Mouse (Mus musculus) G1E (cell line): ENCODE measurements around the gene Cisd2. TPM values are rescaled to one million over a fixed set of nuclear protein-coding genes. Genes with fewer than 3 reads are reported as not detected.
A peak's percentile ranks its signal among the peaks of the same experiment; 100 is the strongest.

ENCODE experiments used
- ATAC-seq: 2 replicates; pipeline ENCODE4 v1.8.0; 2016; ENCODE audit warnings: mild to moderate bottlenecking; ENCODE audit not compliant: insufficient number of reproducible peaks, poor library complexity, low FRiP score, severe bottlenecking; ENCODE audit errors: extremely low read depth
- DNase-seq: peaks from one replicate; pipeline ENCODE4 v3.0.0; 2012; ENCODE audit warnings: low spot score
- H3K27me3 ChIP-seq: 2 replicates; pipeline ENCODE4 v1.6.1; 2012; ENCODE audit warnings: mild to moderate bottlenecking, low read length, inconsistent platforms; ENCODE audit not compliant: insufficient read depth
- H3K36me3 ChIP-seq: replicated peaks from 2 replicates; pipeline ENCODE3; 2012; ENCODE audit warnings: mild to moderate bottlenecking, inconsistent platforms
- H3K4me1 ChIP-seq: 2 replicates; pipeline ENCODE4 v1.6.1; 2012; ENCODE audit warnings: low read depth, low read length, inconsistent platforms, mixed read lengths; ENCODE audit not compliant: insufficient read depth
- H3K4me3 ChIP-seq: 2 replicates; pipeline ENCODE4 v1.5.1; 2012; ENCODE audit warnings: low read depth, mild to moderate bottlenecking, inconsistent platforms, low read length, moderate library complexity, mixed read lengths
- H3K9me3 ChIP-seq: replicated peaks from 2 replicates; pipeline ENCODE4 v1.6.1; 2012; ENCODE audit warnings: inconsistent platforms
- CTCF ChIP-seq: IDR thresholded peaks from 2 replicates; pipeline ENCODE4 v1.5.1; 2012; ENCODE audit warnings: low read depth, low read length, inconsistent platforms, mixed read lengths
- GATA1 ChIP-seq: IDR thresholded peaks from 2 replicates; pipeline ENCODE4 v1.6.1; 2012; ENCODE audit warnings: borderline replicate concordance, low read length, inconsistent platforms, mixed read lengths
- GATA2 ChIP-seq: IDR thresholded peaks from 2 replicates; pipeline ENCODE4 v1.6.1; 2012; ENCODE audit warnings: low read depth, low read length, inconsistent platforms, borderline replicate concordance
- POLR2AphosphoS5 ChIP-seq: IDR thresholded peaks from 2 replicates; pipeline ENCODE4 v1.6.1; 2012; ENCODE audit warnings: low read depth, low read length, inconsistent platforms; ENCODE audit not compliant: insufficient replicate concordance
- TAL1 ChIP-seq: conservative IDR thresholded peaks from 2 replicates; pipeline ENCODE4 v1.6.1; 2012; ENCODE audit warnings: low read depth, low read length, inconsistent platforms, mixed read lengths
- polyA plus RNA-seq: library from polyadenylated mRNA; stranded (reverse); fragments of >175 nt; gene quantifications from 2 replicates; pipeline ENCODE4 v1.2.3, GENCODE M21; 2012
- total RNA-seq, 2 experiments: library from RNA; stranded (forward) in 1 of 2; stranded (reverse) in 1 of 2; fragments of 200-1000 nt in 1 of 2; fragments of >200 nt in 1 of 2; fragmentation: Nextera tagmentation in 1 of 2; gene quantifications; 2 replicates each; pipeline ENCODE4 v1.2.3; 2014 to 2017

The Cisd2 gene
- 42.9 and 43.1 TPM in 2 replicates for total RNA-seq (2014; fragmentation: Nextera tagmentation)
- 34.0 and 35.7 TPM in 2 replicates for total RNA-seq (2017)
- 16.9 and 18.3 TPM in 2 replicates for polyA plus RNA-seq

DNA sequence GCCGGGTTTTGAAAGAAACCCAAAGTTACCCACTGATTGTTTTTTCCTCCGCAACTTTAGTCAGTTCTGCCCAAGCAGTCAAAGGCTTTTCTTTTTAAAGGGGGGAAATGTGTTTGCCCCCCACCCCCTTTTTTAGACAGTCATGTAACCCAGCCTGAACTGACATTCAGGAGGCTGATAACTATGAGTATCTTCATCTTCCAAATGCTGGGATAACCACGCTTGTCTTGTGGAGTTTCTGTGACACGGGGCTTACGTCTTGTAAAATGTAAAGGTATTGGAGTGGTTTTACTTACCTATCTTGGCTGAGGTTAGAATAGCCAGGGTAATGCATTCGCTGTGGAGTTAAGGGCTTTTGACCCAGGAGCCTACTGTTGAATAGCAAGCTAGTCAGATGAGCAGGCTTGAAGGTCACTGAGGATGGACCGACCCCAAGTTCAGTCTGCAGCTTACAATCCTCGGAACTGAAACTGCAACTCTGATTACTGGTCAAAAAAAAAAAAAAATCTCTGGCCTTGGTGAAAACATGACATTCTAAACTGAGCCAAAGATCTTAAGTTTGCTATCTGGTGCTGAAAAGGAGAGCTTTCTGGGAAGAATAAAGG lies at the start of gene Cisd2:
Gene Cisd2, minus strand, starts transcription at position 318 of the 605 bp plus-strand sequence.
- ATAC-seq: no peak
- no peaks in the 10 kb centered on the region for H3K27me3 ChIP-seq
- peaks cover 20% of the 10 kb centered on the region for H3K36me3 ChIP-seq
- no peak for TF ChIP-seq TAL1
- no peak for TF ChIP-seq POLR2AphosphoS5
- TF ChIP-seq GATA2: no peak
- no peak for TF ChIP-seq GATA1
- no peak for TF ChIP-seq CTCF
- H3K4me1 ChIP-seq: peaks cover 30% of the 10 kb centered on the region
- no peak for DNase-seq
- H3K4me3 ChIP-seq: peak within 1 kb of the TSS; percentile 88
- no peaks in the 10 kb centered on the region for H3K9me3 ChIP-seq

DNA sequence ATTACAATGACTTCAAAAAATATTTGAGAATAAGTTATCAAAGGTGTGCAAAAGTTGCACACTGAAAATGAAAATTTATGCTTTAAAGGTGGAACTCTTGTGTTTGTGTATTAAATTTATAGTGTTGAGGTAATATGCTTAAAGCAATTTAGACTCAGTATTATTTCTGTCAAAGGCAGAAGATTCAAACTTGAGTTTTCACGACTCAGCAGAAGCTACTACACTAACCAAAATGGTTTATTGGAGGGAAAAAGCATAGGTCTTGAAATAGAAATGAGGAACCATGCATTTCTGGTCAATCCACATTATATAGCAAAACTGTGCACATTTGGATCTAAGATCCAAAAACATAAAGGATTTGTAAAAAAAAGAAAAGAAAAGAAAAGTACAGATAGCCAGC lies 47.1 kb upstream of the Cisd2 start:
- TF ChIP-seq GATA1 (no peak), GATA2 (no peak), TAL1 (no peak), CTCF (no peak), POLR2AphosphoS5 (no peak)
- Histone ChIP-seq H3K4me1 (no peaks in the 10 kb centered on the region), H3K36me3 (peaks cover 12% of the 10 kb centered on the region), H3K27me3 (peaks cover 9% of the 10 kb centered on the region), H3K4me3 (no peak overlapping the region), H3K9me3 (no peaks in the 10 kb centered on the region)
- ATAC-seq (no peak), DNase-seq (no peak)

DNA sequence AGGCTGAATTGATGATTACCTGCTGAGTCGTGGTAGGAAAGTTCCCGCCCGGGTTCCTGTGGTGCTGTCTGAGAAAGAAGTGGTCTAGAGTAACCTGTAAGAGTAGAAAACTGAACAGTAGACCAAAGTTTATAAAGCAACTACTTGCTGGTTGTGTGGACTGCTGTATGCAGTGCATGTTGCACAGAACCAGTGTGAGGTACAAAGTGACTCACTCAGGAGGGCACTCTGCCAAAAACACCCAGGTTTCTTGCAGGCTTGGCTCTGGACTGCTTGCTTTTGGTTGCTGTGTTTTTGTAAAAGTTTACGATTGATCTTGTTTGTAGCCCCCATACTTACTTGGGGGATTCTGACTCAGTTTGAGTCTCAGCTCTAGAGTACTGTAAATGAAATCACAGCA lies 46.2 kb upstream of the Cisd2 start:
- H3K27me3 ChIP-seq: peaks cover 4% of the 10 kb centered on the region
- ATAC-seq (0 out of 2 replicates have a peak, but pooled peaks have one; percentile 19), DNase-seq (no peak)
- TF ChIP-seq GATA1: no peak
- TF ChIP-seq TAL1: no peak
- TF ChIP-seq POLR2AphosphoS5: no peak; the same call in 1 of the 2 replicates
- TF ChIP-seq GATA2: no peak
- no peak for TF ChIP-seq CTCF
- peaks cover 12% of the 10 kb centered on the region for H3K36me3 ChIP-seq
- H3K4me1 ChIP-seq: no peaks in the 10 kb centered on the region
- no peaks in the 10 kb centered on the region for H3K9me3 ChIP-seq
- no peak overlapping the region for H3K4me3 ChIP-seq

DNA sequence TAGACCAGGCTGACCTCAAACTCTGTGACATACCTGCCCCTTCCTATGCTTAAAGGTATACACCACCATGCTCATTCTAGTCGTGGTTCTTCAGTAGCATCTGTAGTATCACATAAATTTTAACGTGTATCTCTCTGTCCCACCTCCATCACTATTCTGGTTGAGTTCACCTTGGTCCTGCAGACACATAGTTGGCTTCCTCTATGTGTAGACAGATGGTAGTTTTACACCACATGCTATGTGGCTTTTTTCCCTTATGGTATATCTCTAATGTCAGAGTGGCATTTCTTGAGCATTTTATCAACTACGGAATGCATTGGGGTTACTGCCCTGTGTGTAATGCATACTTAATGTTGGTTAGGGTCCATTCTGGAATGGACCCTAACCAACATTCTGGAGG lies 45.4 kb upstream of the Cisd2 start:
- H3K36me3 ChIP-seq: peaks cover 20% of the 10 kb centered on the region
- no peak overlapping the region for H3K4me3 ChIP-seq
- DNase-seq (no peak), ATAC-seq (no peak)
- H3K27me3 ChIP-seq: no peaks in the 10 kb centered on the region
- no peaks in the 10 kb centered on the region for H3K4me1 ChIP-seq
- H3K9me3 ChIP-seq: no peaks in the 10 kb centered on the region
- TF ChIP-seq GATA2: no peak
- TF ChIP-seq GATA1: no peak
- TF ChIP-seq CTCF: no peak
- no peak; the same call in 1 of the 2 replicates for TF ChIP-seq POLR2AphosphoS5
- no peak for TF ChIP-seq TAL1

DNA sequence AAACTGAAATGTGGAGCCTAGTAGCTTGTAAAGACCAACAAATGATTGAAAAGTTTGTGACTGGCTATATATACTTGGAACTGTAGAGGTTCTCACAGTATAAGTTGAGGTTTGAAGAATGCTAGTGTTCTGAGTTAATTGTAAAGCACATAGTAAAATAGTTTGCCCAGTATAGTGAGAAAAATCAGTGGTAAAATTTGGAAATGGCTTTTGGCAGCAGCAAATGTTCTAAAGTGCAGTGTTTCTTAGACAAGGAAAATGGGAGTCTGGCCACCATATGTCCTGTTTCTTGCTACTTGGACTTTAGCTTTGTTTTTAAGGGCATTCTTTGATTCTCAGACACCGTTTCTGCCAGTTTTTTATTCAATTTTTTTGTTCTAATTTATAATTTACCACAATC lies 44.7 kb upstream of the Cisd2 start:
- ATAC-seq: no peak
- H3K9me3 ChIP-seq: no peaks in the 10 kb centered on the region
- DNase-seq: no peak
- no peak for TF ChIP-seq CTCF
- no peak for TF ChIP-seq GATA1
- no peak for TF ChIP-seq GATA2
- no peak for TF ChIP-seq TAL1
- no peak for TF ChIP-seq POLR2AphosphoS5
- peaks cover 25% of the 10 kb centered on the region for H3K36me3 ChIP-seq
- H3K27me3 ChIP-seq: no peaks in the 10 kb centered on the region
- H3K4me1 ChIP-seq: no peaks in the 10 kb centered on the region
- no peak overlapping the region for H3K4me3 ChIP-seq

DNA sequence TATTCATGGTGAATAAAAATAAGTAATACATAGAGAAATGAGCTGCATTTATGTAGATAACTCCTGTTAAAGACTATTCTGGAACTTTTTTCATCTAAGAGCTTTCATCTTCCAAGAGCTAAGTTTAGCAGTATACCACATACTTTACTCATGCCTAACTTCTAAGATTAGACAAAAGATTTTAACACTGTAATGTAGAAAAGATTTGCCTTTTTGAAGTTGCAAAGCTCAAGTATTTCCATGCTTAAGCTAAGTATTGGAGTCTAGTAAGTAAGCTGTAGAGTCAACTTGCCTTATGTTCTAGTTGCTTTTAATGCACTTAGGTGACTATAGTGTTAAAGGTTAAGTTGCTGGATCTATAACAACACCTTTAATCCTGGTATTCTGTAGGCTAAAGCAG lies 35.3 kb upstream of the Cisd2 start:
- H3K27me3 ChIP-seq: no peaks in the 10 kb centered on the region
- H3K4me1 ChIP-seq: no peaks in the 10 kb centered on the region; the same call in 1 of the 2 replicates
- no peak for TF ChIP-seq GATA2
- TF ChIP-seq GATA1: no peak
- TF ChIP-seq CTCF: no peak
- no peak for TF ChIP-seq TAL1
- TF ChIP-seq POLR2AphosphoS5: no peak
- ATAC-seq (no peak), DNase-seq (no peak)
- H3K4me3 ChIP-seq: no peak overlapping the region
- H3K9me3 ChIP-seq: no peaks in the 10 kb centered on the region
- peaks cover 79% of the 10 kb centered on the region for H3K36me3 ChIP-seq
